Mouse (Mus musculus): Measurements from ENCODE around the gene Vezf1.

The Vezf1 gene

GRCm38 (mm10) chr11:88054589-88054988 is 13.5 kb upstream of the Vezf1 start:
- DNase-seq: peak; percentile 69

GRCm38 (mm10) chr11:88055777-88056176 is 12.3 kb upstream of the Vezf1 start:
- no peak for DNase-seq

- DNase-seq: no peak
These were observed 10.3 kb upstream of the Vezf1 start for GRCm38 (mm10) chr11:88057788-88058187.

- DNase-seq: peak; percentile 85
These were observed 8.9 kb upstream of the Vezf1 start for GRCm38 (mm10) chr11:88059141-88059540.

GRCm38 (mm10) chr11:88061892-88062625 is 6.0 kb upstream of the Vezf1 start:
- no peak for DNase-seq

GRCm38 (mm10) chr11:88065732-88066131 is 2.3 kb upstream of the Vezf1 start:
- DNase-seq: no peak

GRCm38 (mm10) chr11:88067191-88067585 is 891 bp upstream of the Vezf1 start:
- peak; percentile 33 for DNase-seq

GRCm38 (mm10) chr11:88068411-88069245 is 549 bp downstream of the Vezf1 start:
- DNase-seq: peak; percentile 63

GRCm38 (mm10) chr11:88069246-88069570 is 1.1 kb downstream of the Vezf1 start:
- DNase-seq: no peak

GRCm38 (mm10) chr11:88070392-88070791 is 2.3 kb downstream of the Vezf1 start:
- no peak for DNase-seq

- DNase-seq: no peak
These were observed 3.0 kb downstream of the Vezf1 start for GRCm38 (mm10) chr11:88071113-88071512.

GRCm38 (mm10) chr11:88073343-88073875 is 5.3 kb downstream of the Vezf1 start:
- DNase-seq: no peak

GRCm38 (mm10) chr11:88075701-88076100 is 7.6 kb downstream of the Vezf1 start:
- DNase-seq: peak; percentile 38

- DNase-seq: no peak
These were observed 8.3 kb downstream of the Vezf1 start for GRCm38 (mm10) chr11:88076394-88076793.

- DNase-seq: no peak
These were observed 15.6 kb downstream of the Vezf1 start for GRCm38 (mm10) chr11:88083699-88084098.

- peak; percentile 98 for DNase-seq
These were observed 18.9 kb downstream of the Vezf1 start for GRCm38 (mm10) chr11:88086737-88087627.

GRCm38 (mm10) chr11:88089150-88089549 is 21.1 kb downstream of the Vezf1 start:
- no peak for DNase-seq

- no peak for DNase-seq
These were observed 22.2 kb downstream of the Vezf1 start for GRCm38 (mm10) chr11:88090293-88090692.

GRCm38 (mm10) chr11:88091949-88092348 is 23.9 kb downstream of the Vezf1 start:
- no peak for DNase-seq

- no peak for DNase-seq
These were observed 29.1 kb downstream of the Vezf1 start for GRCm38 (mm10) chr11:88097173-88097572.

GRCm38 (mm10) chr11:88098021-88098729 is 30.1 kb downstream of the Vezf1 start, which contains the start of gene Cuedc1:
Cuedc1 (plus strand) TSS chr11:88098058.
- DNase-seq: no peak

Measured in retina, postnatal 1 day (tissue).